8 mouse cellular contexts compared by ENCODE assay signal in genomic region chr11:90170014-90170320, GRCm38 (mm10). TPM values are rescaled to one million over a fixed set of nuclear protein-coding genes. Genes with fewer than 3 reads are reported as not detected.
A peak's percentile ranks its signal among the peaks of the same experiment; 100 is the strongest.
DNase-seq lines count a peak whose midpoint lies in the region; ATAC-seq and TF ChIP-seq lines count a peak whose summit lies in the region.

No protein-coding gene starts in this region.

- TF ChIP-seq CTCF in C2C12 (IDR thresholded peaks at IDR 0.05; ENCODE audit: control insufficient read depth, insufficient read depth, insufficient read length) = peak; percentile 75

- H3K4me2 ChIP-seq in heart, embryonic 12.5 days = peak overlapping the region; percentile 60
- peak overlapping the region; percentile 58 for H3K4me2 ChIP-seq in kidney, embryonic 16.5 days (replicated peaks; ENCODE audit: low read depth, low read length)
- 0 out of 2 replicates have a peak overlapping the region, but pooled peaks have one; percentile 36 for H3K4me2 ChIP-seq in liver, embryonic 13.5 days

- ATAC-seq in heart, embryonic 12.5 days (ENCODE audit: insufficient number of reproducible peaks, low FRiP score) = peak; percentile 80
- peak; percentile 85 for ATAC-seq in kidney, embryonic 16.5 days (ENCODE audit: low FRiP score, low TSS enrichment)
- ATAC-seq in liver, embryonic 13.5 days (ENCODE audit: low read depth) = no peak

- no peaks in the 10 kb centered on the region for H3K27me3 ChIP-seq in C2C12 (ENCODE audit: control insufficient read depth, insufficient read depth, insufficient read length)
- no peaks in the 10 kb centered on the region for H3K27me3 ChIP-seq in heart, embryonic 12.5 days (replicated peaks)
- no peaks in the 10 kb centered on the region for H3K27me3 ChIP-seq in kidney, embryonic 16.5 days (ENCODE audit: insufficient read depth, low read length)
- H3K27me3 ChIP-seq in liver, embryonic 13.5 days = no peaks in the 10 kb centered on the region

- peak; percentile 50 for DNase-seq in adrenal gland, adult 2 months
- DNase-seq in embryo, embryonic 9.5 days (ENCODE audit: extremely low spot score) = peak; percentile 77
- DNase-seq in liver, embryonic 13.5 days = no peak
- DNase-seq in neural tube, embryonic 10.5 days (ENCODE audit: extremely low spot score, low spot score) = peak; percentile 79
- no peak for DNase-seq in natural killer cell, adult 2 months (ENCODE audit: low spot score in 2 of 2)

- H3K36me3 ChIP-seq in C2C12 (ENCODE audit: control insufficient read depth, insufficient read depth) = no peaks in the 10 kb centered on the region
- no peaks in the 10 kb centered on the region for H3K36me3 ChIP-seq in heart, embryonic 12.5 days
- H3K36me3 ChIP-seq in kidney, embryonic 16.5 days (ENCODE audit: insufficient read depth, low read length) = no peaks in the 10 kb centered on the region
- H3K36me3 ChIP-seq in liver, embryonic 13.5 days = no peaks in the 10 kb centered on the region

- H3K27ac ChIP-seq in heart, embryonic 12.5 days (ENCODE audit: poor library complexity, severe bottlenecking) = peak overlapping the region; percentile 14; the same call in 1 of the 2 replicates
- no peak overlapping the region for H3K27ac ChIP-seq in kidney, embryonic 16.5 days (ENCODE audit: low read length)
- no peak overlapping the region for H3K27ac ChIP-seq in liver, embryonic 13.5 days

- H3K9ac ChIP-seq in heart, embryonic 12.5 days = no peak overlapping the region
- 0 out of 2 replicates have a peak overlapping the region, but pooled peaks have one; percentile 25 for H3K9ac ChIP-seq in kidney, embryonic 16.5 days (replicated peaks; ENCODE audit: low read length)
- H3K9ac ChIP-seq in liver, embryonic 13.5 days = no peak overlapping the region

- H3K4me3 ChIP-seq in C2C12 (ENCODE audit: insufficient read depth, poor library complexity, severe bottlenecking) = no peak overlapping the region
- peak overlapping the region; percentile 34 for H3K4me3 ChIP-seq in heart, embryonic 12.5 days
- peak overlapping the region; percentile 37 for H3K4me3 ChIP-seq in kidney, embryonic 16.5 days (ENCODE audit: low read length)
- H3K4me3 ChIP-seq in liver, embryonic 13.5 days (replicated peaks) = no peak overlapping the region

- H3K79me2 ChIP-seq in C2C12 (ENCODE audit: control insufficient read depth, insufficient read depth) = no peaks in the 10 kb centered on the region

- no peaks in the 10 kb centered on the region for H3K4me1 ChIP-seq in heart, embryonic 12.5 days (replicated peaks)
- H3K4me1 ChIP-seq in kidney, embryonic 16.5 days (ENCODE audit: insufficient read depth, low read length) = no peaks in the 10 kb centered on the region
- no peaks in the 10 kb centered on the region for H3K4me1 ChIP-seq in liver, embryonic 13.5 days (replicated peaks)

- no peaks in the 10 kb centered on the region for H3K9me3 ChIP-seq in heart, embryonic 12.5 days (replicated peaks)
- no peaks in the 10 kb centered on the region for H3K9me3 ChIP-seq in kidney, embryonic 16.5 days (ENCODE audit: low read length)
- no peaks in the 10 kb centered on the region for H3K9me3 ChIP-seq in liver, embryonic 13.5 days (replicated peaks)

- H3ac ChIP-seq in C2C12 (ENCODE audit: control insufficient read depth, insufficient read length, low read depth) = no peak overlapping the region

- no peaks in the 10 kb centered on the region for H3K79me3 ChIP-seq in C2C12 (ENCODE audit: low read depth)

- 1% methylated on average over 7 of the region's 7 CpGs for WGBS in heart, embryonic 12.5 days
- 1% methylated on average over 7 of the region's 7 CpGs for WGBS in kidney, embryonic 16.5 days
- 1% methylated on average over 7 of the region's 7 CpGs for WGBS in liver, embryonic 13.5 days (ENCODE audit: insufficient replicate concordance)

TF ChIP-seq in C2C12, 6 proteins besides CTCF, POLR2A, EP300 and RAD21:
- no peak for TF ChIP-seq MAX (IDR thresholded peaks at IDR 0.05)
- no peak for TF ChIP-seq MYOG (IDR thresholded peaks at IDR 0.05; ENCODE audit: control insufficient read depth, extremely low read depth, insufficient read length)
TF ChIP-seq in C2C12: peak in this region for 0.

RNA-seq across cellular contexts. Expression of gene Gm45716, which starts 17.5 kb away (rescaled TPM):
- 22.9 TPM for polyA plus RNA-seq in C2C12 (2012; fragmentation: generic; extraction: Trizol)
- 1 to 10 TPM; 3.0 to 5.5 TPM for total RNA-seq in adrenal gland, adult 2 months (2021)
- 1.5 and 3.7 TPM in 2 replicates for polyA plus RNA-seq in adrenal gland, adult 2 months (2012; rRNA removed)
- polyA plus RNA-seq in heart, embryonic 12.5 days (2016; fragmentation: Nextera tagmentation; extraction: Ambion mirVana) = 48.2 and 49.5 TPM in 2 replicates
- 5.8 and 6.7 TPM in 2 replicates for polyA plus RNA-seq in kidney, embryonic 16.5 days (2015; fragmentation: Nextera tagmentation; extraction: Ambion mirVana)
- 3.0 and 3.1 TPM in 2 replicates for polyA plus RNA-seq in liver, embryonic 13.5 days (2015; fragmentation: Nextera tagmentation; extraction: Ambion mirVana)

Comparison
In these comparisons a context has a peak if more than half of its experiments do, and no peak if none do; other contexts are left out.
1. H3K4me3 ChIP-seq: peak in heart, embryonic 12.5 days (single experiment) and kidney, embryonic 16.5 days (single experiment); none in C2C12 (single experiment) and liver, embryonic 13.5 days (single experiment).
2. DNase-seq: peak in adrenal gland, adult 2 months (single experiment), embryo, embryonic 9.5 days (single experiment) and neural tube, embryonic 10.5 days (single experiment); none in liver, embryonic 13.5 days (single experiment) and natural killer cell, adult 2 months (0 of 2).
3. Peak in every context shown above with its lines, with median percentiles within 50 percentile points of each other: H3K4me2 ChIP-seq.